Mouse (Mus musculus) spleen, postnatal 36 days (tissue): ENCODE measurements around the gene Sgce.
"Not testable (repeated sequence)": the region's sequence is repeated elsewhere in the genome, so short reads cannot be mapped to it uniquely, and the experiment has no call there.

Experiments used
- DNase-seq, 2 experiments: peaks; one replicate each; pipeline ENCODE4 v3.0.0; 2022; ENCODE audit warnings: low spot score in 2 of 2, mixed read lengths in 1 of 2

Sgce gene

GRCm38 (mm10) chr6:4746696-4747439, at the start of gene Sgce, which contains the start of gene Peg10:
Gene Sgce, minus strand, starts transcription at chr6:4747207.
Gene Peg10, plus strand, starts transcription at chr6:4747306.
- DNase-seq = peak in 1 of 2 experiments; percentile 21

- no peak for DNase-seq
Observed at GRCm38 (mm10) chr6:4796281-4796680, 49.3 kb upstream of the Sgce start.

GRCm38 (mm10) chr6:4762252-4762651, 15.2 kb upstream of the Sgce start:
- DNase-seq = no peak

GRCm38 (mm10) chr6:4761415-4762142, 14.6 kb upstream of the Sgce start:
- DNase-seq = not testable (repeated sequence)

- DNase-seq = no peak
Observed at GRCm38 (mm10) chr6:4754886-4755285, 7.9 kb upstream of the Sgce start.

- no peak for DNase-seq
Observed at GRCm38 (mm10) chr6:4754286-4754685, 7.3 kb upstream of the Sgce start.

- DNase-seq = no peak
Observed at GRCm38 (mm10) chr6:4751355-4751754, 4.3 kb upstream of the Sgce start.

GRCm38 (mm10) chr6:4749091-4749490, 2.1 kb upstream of the Sgce start:
- peak; percentile 90 to 91 for DNase-seq

- no peak for DNase-seq
Observed at GRCm38 (mm10) chr6:4748506-4748961, 1.5 kb upstream of the Sgce start.

- peak; percentile 11 to 12 for DNase-seq
Observed at GRCm38 (mm10) chr6:4747677-4748505, 884 bp upstream of the Sgce start.

- DNase-seq = no peak
Observed at GRCm38 (mm10) chr6:4746036-4746695, 841 bp downstream of the Sgce start.

GRCm38 (mm10) chr6:4740511-4740910, 6.5 kb downstream of the Sgce start:
- no peak for DNase-seq

- no peak for DNase-seq
Observed at GRCm38 (mm10) chr6:4739522-4740355, 7.3 kb downstream of the Sgce start.

- DNase-seq = no peak
Observed at GRCm38 (mm10) chr6:4738717-4739116, 8.3 kb downstream of the Sgce start.

- no peak for DNase-seq
Observed at GRCm38 (mm10) chr6:4738034-4738629, 8.9 kb downstream of the Sgce start.

GRCm38 (mm10) chr6:4736372-4736771, 10.6 kb downstream of the Sgce start:
- DNase-seq = no peak

GRCm38 (mm10) chr6:4733208-4733607, 13.8 kb downstream of the Sgce start:
- no peak for DNase-seq

GRCm38 (mm10) chr6:4731675-4732074, 15.3 kb downstream of the Sgce start:
- DNase-seq = no peak

- DNase-seq = no peak
Observed at GRCm38 (mm10) chr6:4728305-4728704, 18.7 kb downstream of the Sgce start.
